Mouse (Mus musculus): ENCODE results near the gene Nsdhl. TPM values are rescaled to one million over a fixed set of nuclear protein-coding genes. Genes with fewer than 3 reads are reported as not detected.

Nsdhl gene
- polyA plus RNA-seq, 1 experiment from 2014 or later: 51.6 TPM

MicroRNAs encoded within 50 kb of the gene (microRNA counts, 519-probe panel; counts per million panel counts)
- microRNA mmu-miR-2137: not detected

Other genes starting within 250 kb of the Nsdhl start
- 1.0 and 1.1 TPM in 2 replicates for gene Gabrq, start 93.4 kb upstream of the Nsdhl start, polyA plus RNA-seq (2014; fragmentation: Nextera tagmentation; extraction: Ambion mirVana)
- 123 and 127 TPM in 2 replicates for gene Cetn2, start 146 bp upstream of the Nsdhl start, polyA plus RNA-seq (2014; fragmentation: Nextera tagmentation; extraction: Ambion mirVana)
- gene Zfp185, start 68.8 kb downstream of the Nsdhl start, polyA plus RNA-seq (2014; fragmentation: Nextera tagmentation; extraction: Ambion mirVana): 5.8 and 6.1 TPM in 2 replicates
- gene Pnma5, start 118.5 kb downstream of the Nsdhl start, polyA plus RNA-seq (2014; fragmentation: Nextera tagmentation; extraction: Ambion mirVana): not detected in 2 replicates
- gene Pnma3, start 146.2 kb downstream of the Nsdhl start, polyA plus RNA-seq (2014; fragmentation: Nextera tagmentation; extraction: Ambion mirVana): 0.27 and 0.90 TPM in 2 replicates
- 0.43 TPM in 1 of 2 replicates, not detected in the other for gene Xlr4a, start 163.9 kb downstream of the Nsdhl start, polyA plus RNA-seq (2014; fragmentation: Nextera tagmentation; extraction: Ambion mirVana)
- 4.5 and 6.0 TPM in 2 replicates for gene Xlr3a, start 178.5 kb downstream of the Nsdhl start, polyA plus RNA-seq (2014; fragmentation: Nextera tagmentation; extraction: Ambion mirVana)
- gene Gm14685, start 198.5 kb downstream of the Nsdhl start, polyA plus RNA-seq (2014; fragmentation: Nextera tagmentation; extraction: Ambion mirVana): not detected in 2 replicates
- gene Xlr5b, start 230.2 kb downstream of the Nsdhl start, polyA plus RNA-seq (2014; fragmentation: Nextera tagmentation; extraction: Ambion mirVana): not detected in 2 replicates
- 0.11 TPM in 1 of 2 replicates, not detected in the other for gene DXBay18, start 230.9 kb downstream of the Nsdhl start, polyA plus RNA-seq (2014; fragmentation: Nextera tagmentation; extraction: Ambion mirVana)